Mouse (Mus musculus): Measurements from ENCODE around the gene Pank4.

DNA sequence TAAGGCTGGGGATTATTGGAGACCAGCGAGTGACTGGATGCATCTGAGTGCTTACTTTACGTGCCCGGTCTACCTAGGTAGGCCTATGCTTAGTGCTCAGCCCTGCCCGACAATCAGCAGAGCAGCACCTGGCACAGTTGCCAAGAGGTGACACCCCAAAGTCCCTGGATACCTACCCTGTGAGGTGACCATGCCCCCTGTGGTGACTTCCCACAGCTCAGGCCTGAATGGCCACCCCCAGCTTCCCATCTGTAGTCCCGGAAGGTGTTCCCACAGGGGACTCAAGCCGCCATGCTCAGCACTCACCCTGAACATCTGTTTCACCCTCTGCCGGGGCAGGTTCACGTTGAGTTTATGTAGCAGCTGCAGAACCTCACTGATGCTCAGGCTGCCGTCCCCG is 42.4 kb downstream of the Pank4 start:
- TF ChIP-seq CTCF (conservative IDR thresholded peaks at IDR 0.05; ENCODE audit: insufficient read depth, insufficient read length, low read depth, low read length) (no peak), POLR2A (IDR thresholded peaks at IDR 0.05; ENCODE audit: low read depth, low read length) (no peak)
